Mouse (Mus musculus) neutrophil, adult 5-6 weeks (primary cell): ENCODE measurements around the gene Ntng1. TPM values are rescaled to one million over a fixed set of nuclear protein-coding genes. Genes with fewer than 3 reads are reported as not detected.

Experiments used
- ATAC-seq: fragments of 151-379, 151-347 bp; 2 replicates; pipeline ENCODE4 v1.8.0; 2017; ENCODE audit warnings: mild to moderate bottlenecking, moderate TSS enrichment; ENCODE audit not compliant: insufficient number of reproducible peaks, poor library complexity, low FRiP score, severe bottlenecking; ENCODE audit errors: extremely low read depth
- total RNA-seq: library from RNA; stranded (forward); fragments of 200-1000 nt; gene quantifications from 2 replicates; pipeline ENCODE4 v1.2.3, GENCODE M21; 2017

The Ntng1 gene
- total RNA-seq = not detected in 2 replicates

- ATAC-seq = no peak
These were observed at the start of gene Ntng1 for GRCm38 (mm10) chr3:110143206-110144061. TSS of gene Ntng1 (minus strand) at chr3:110144011.

- no peak for ATAC-seq
These were observed 43.7 kb upstream of the Ntng1 start for GRCm38 (mm10) chr3:110187401-110187948.

- ATAC-seq = no peak
These were observed 5.3 kb upstream of the Ntng1 start for GRCm38 (mm10) chr3:110149089-110149488.

- ATAC-seq = no peak
These were observed 667 bp upstream of the Ntng1 start for GRCm38 (mm10) chr3:110144301-110145055.

DNA sequence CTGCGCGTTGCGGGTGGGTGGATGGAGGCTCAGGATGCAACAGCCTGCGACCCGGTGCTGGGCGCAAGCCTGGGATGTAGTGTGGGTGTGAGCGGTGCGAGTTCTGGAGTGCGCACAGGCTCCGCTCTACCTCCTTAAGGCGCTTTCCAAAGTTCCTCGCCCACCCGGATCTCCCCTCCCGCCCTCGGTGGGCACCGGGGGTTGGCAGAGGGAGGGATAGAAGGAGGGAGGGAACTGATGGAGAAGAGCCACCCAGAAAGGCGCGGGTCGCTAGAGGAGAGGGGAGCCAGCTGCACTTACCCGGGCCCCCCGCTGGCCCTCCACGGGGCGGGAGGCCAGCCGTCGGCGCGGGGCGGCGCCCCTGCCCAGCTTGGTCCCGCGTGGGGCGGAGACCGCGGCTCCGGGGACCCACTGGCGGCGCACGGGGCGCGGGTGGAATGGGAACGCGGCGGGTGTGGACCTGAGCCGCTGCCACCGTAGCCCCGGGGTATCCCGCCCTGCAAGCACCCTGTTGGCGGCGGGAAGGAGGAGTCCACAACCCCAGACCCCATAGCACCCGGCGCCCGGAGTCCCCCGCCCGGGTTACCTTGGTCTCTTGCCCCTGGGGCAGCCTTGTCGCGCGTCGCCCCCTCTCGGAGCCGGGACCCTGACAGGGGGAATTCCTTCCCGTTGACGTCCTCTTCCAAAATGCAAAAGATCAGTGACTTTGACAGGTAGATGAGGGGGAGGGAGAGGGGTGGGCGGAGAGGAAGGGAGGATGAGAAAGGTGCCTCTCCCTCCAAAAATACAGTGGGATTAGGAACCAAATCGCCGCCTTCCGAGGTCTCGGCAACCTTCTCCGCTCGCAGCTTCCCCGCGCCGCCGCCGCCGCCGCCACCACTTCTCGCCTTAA, 1.3 kb downstream of the Ntng1 start:
- no peak for ATAC-seq

- no peak for ATAC-seq
These were observed 2.2 kb downstream of the Ntng1 start for GRCm38 (mm10) chr3:110141351-110142302.

GRCm38 (mm10) chr3:110136115-110136514, 7.7 kb downstream of the Ntng1 start:
- ATAC-seq = no peak

DNA sequence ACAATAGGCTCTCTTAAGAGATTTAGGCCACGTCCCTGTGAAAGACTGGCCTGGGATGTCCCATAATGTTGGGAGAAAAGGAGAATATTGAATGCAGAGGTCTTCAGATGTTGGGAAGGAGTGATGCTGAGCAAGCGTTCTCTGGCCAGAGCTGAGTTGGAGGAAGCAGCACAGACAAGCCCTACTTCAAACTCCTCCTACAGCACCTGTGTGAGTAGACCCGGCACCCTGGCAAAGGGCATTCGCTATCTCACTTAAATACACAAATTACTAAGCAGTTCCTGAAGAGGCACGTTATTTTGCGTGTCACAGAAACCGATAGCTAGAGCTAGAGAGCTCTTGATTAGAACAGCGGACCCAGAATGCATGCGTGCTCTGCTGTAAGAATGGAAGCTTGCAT, 10.7 kb downstream of the Ntng1 start:
- ATAC-seq = no peak

DNA sequence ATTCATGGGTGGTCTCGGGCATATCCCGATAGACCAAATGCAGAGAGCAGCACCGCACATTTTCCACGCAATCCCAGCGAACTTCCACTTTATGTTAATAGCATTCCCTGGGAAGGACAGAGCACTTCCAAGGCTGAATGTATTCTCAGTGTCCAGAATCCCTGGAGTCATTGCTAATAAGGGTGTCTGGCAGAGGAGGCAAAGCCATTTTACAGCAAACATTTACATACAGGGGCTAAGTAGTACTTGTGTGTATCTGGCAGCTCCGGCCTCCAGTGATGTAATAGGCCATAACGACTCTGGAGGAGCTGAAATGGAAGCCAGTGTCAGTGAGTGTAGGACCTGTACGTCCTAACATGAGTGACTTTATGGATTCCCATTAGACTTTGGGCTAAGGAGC, 11.5 kb downstream of the Ntng1 start:
- ATAC-seq = no peak

DNA sequence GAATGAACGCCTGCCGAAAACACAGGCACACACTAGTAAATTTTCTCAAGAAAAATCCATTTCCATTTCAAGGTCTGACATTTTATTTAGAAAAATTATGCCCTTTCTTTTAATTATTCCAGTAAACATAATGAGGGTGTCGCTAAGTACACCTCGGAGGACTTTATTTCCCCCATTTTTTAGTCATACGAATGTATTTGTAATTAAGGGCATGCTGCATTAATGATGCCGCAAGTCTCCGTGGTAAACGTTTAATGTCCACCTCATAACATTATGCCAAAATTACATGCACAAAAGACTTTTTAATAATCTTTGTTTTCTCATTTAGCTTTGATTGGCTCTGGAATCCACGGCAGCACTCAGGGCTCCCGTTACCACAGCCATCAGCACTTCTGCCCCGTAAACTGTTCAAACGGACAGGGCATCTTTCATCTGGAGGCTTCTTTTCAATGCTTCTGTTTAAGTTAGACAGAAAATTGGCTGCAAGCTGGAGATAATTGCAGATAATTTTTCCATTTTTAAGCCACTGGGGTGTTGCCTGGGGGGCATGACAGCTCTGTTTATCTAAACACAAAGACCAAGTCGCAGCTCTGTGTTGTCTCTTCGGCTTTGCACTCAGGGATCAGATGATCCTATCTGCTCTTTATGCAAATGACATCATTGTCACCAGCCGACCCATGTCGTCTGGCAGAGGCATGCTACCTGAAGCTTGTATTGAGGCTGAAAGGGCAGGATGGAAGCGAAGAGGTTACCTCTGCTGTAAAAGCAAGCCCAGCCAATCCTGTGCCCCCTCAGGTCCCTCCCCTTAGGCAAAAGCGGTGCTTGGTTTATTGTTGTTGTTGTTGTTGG, 12.5 kb downstream of the Ntng1 start:
- ATAC-seq = no peak

DNA sequence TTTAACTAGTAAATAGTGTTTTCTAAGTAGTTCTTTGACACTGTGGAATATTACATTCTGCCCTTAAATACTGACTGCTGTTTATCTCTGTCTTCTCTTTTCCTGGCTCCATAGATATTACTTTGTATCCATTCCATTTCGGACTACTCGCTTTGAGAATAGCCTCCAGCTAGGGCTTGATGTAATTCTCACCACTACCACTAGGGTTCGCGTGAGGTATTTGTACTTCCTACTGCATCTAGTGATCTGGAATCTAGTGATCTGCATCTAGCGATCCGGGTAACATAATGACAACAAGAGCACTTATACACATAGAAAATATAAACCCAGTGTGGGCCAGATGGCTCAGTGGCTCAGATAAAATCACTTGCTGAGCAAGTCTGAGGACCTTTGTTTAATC, 14.2 kb downstream of the Ntng1 start:
- no peak for ATAC-seq

DNA sequence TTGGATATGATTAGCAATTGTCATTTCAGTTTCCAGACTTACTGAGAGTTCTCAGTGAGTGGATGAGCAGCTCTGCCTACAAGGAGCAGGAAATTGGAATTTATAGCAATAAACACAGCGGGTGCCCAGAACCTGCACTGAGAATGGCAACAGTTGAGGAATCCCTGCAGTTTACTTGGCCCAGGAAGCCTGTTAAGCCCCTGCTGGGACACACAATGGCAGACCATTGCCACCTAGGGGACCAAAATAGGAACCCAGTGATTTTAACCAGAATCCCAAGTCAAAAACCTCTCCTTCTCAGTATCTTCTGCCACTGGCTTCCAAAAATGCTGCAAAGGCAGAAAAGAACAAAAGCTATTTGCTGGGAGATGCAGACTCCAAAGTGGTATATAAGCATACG, 37.8 kb downstream of the Ntng1 start:
- no peak for ATAC-seq

GRCm38 (mm10) chr3:110094407-110094806, 49.4 kb downstream of the Ntng1 start:
- ATAC-seq = no peak

DNA sequence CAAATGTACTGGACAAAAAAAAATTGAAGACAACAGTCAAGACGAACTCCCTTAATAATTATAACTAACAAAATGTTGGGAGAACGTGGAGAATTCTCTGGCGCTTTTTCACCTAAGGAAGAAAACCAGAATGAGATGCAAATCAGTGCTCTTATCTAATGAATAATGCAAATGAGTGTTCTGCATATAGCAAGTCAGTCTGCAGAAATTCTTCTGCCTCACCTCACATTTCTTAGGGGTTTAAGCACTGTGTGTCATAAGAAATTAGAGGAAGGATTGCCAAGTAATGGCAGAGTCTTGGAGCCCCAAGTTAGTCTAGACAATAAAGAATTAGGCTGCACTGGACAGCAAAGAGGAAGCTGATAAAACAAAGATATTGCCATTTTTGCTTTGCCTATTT, 49.8 kb downstream of the Ntng1 start:
- no peak for ATAC-seq

DNA sequence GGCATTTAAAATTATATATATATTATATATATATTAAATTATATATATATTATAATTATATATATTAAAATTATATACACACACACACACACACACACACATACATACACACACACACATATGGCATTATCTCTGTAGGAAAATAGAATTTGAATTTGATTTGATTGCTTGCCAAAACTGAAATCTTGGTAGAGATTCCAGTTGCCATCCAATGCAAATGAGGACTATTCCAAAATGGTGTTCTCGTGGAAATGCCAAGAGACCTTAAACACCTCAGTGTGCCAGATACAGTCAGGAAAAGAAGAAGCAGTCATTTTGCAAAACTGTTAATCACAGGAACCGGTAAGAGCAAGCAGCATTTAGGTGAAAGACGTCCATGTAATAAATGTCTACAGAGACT, 51.3 kb downstream of the Ntng1 start:
- no peak for ATAC-seq

- ATAC-seq = no peak
These were observed 56.6 kb downstream of the Ntng1 start for GRCm38 (mm10) chr3:110087189-110087588.

- ATAC-seq = no peak
These were observed 58.5 kb downstream of the Ntng1 start for GRCm38 (mm10) chr3:110085336-110085735.
